Mouse (Mus musculus) heart, postnatal 0 days (tissue): ENCODE data around the gene Rere.

ENCODE experiments used
- CTCF ChIP-seq: IDR thresholded peaks from 2 replicates; pipeline ENCODE4 v1.5.1; 2016; ENCODE audit warnings: antibody characterized with exemption, control low read depth, low read depth
- EP300 ChIP-seq: IDR thresholded peaks from 2 replicates; pipeline ENCODE4 v1.6.1; 2016; ENCODE audit warnings: antibody characterized with exemption, low read depth

GRCm38 (mm10) chr4:150428762-150429161, 147.3 kb downstream of the Rere start:
- TF ChIP-seq EP300 (no peak), CTCF (no peak)
